Mouse (Mus musculus) cerebellum, adult 2 months (tissue): ENCODE data around the gene Olfr1366.
A peak's percentile ranks its signal among the peaks of the same experiment; 100 is the strongest.

Experiments
- CTCF ChIP-seq: fragments of 200-500 bp; IDR thresholded peaks from 2 replicates; pipeline ENCODE4 v1.5.1; 2011; ENCODE audit warnings: low read depth, mild to moderate bottlenecking, control low read depth, low read length, moderate library complexity, borderline replicate concordance; ENCODE audit not compliant: insufficient read depth
- POLR2A ChIP-seq: fragments of 200-500 bp; IDR thresholded peaks from 2 replicates; pipeline ENCODE4 v1.6.1; 2011; ENCODE audit warnings: low read length, control low read depth, borderline replicate concordance; ENCODE audit not compliant: insufficient read depth

DNA sequence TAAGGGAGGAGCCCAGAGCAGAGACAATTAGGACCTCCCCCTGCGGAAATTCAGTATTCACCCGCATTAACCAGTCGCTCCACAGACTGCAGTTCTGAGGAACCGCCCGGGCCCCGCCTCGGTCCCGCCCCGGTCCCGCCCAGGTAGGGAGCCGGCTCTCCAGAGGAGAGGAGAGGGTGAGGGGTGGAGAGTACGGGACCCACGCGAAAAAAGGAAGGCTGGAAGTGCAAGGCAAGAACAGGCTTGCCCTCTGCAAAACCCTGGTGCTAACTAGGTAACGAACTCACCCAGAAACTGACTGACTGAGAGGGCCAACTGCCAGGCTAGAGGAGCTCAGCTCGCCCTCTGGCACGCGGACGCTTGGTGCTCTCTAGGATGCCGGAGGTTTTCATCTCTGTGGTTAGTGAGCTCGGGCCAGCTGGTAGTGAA, 36.4 kb downstream of the Olfr1366 start:
- no peak for TF ChIP-seq CTCF
- TF ChIP-seq POLR2A, result peak; percentile 78; the same call in 1 of the 2 replicates
